Mouse (Mus musculus) liver, postnatal 0 days (tissue): ENCODE data around the gene Timm8a2. TPM values are rescaled to one million over a fixed set of nuclear protein-coding genes. Genes with fewer than 3 reads are reported as not detected.

Source experiments
- ATAC-seq: fragments of 200-750 bp; cut with Nextera tagmentation; 2 replicates; pipeline ENCODE4 v1.8.0; 2017; ENCODE audit warnings: mild to moderate bottlenecking, moderate library complexity
- DNase-seq: peaks from one replicate; pipeline ENCODE4 v3.0.0-alpha.2; 2016
- H3K27ac ChIP-seq: fragments of 300-500 bp; sonication (generic); 2 replicates; pipeline ENCODE4 v1.5.1; 2014; ENCODE audit warnings: antibody characterized with exemption, moderate library complexity, mild to moderate bottlenecking, low read depth
- H3K27me3 ChIP-seq: fragments of 300-500 bp; sonication (generic); 2 replicates; pipeline ENCODE4 v1.6.1; 2014; ENCODE audit warnings: low read length, control low read depth, mixed read lengths; ENCODE audit not compliant: insufficient read depth
- H3K36me3 ChIP-seq: fragments of 300-500 bp; sonication (generic); replicated peaks from 2 replicates; pipeline ENCODE4 v1.6.1; 2014; ENCODE audit warnings: mild to moderate bottlenecking, control low read depth, low read length, moderate library complexity, mixed read lengths; ENCODE audit not compliant: insufficient read depth
- H3K4me1 ChIP-seq: fragments of 300-500 bp; sonication (generic); 2 replicates; pipeline ENCODE4 v1.6.1; 2014; ENCODE audit warnings: antibody characterized with exemption, mild to moderate bottlenecking, control low read depth; ENCODE audit not compliant: insufficient read depth
- H3K4me2 ChIP-seq: fragments of 300-500 bp; sonication (generic); 2 replicates; pipeline ENCODE4 v1.6.1; 2014; ENCODE audit warnings: low read depth, mild to moderate bottlenecking, low read length, moderate library complexity, mixed read lengths
- H3K4me3 ChIP-seq: fragments of 300-500 bp; sonication (generic); 2 replicates; pipeline ENCODE4 v1.5.1; 2014; ENCODE audit warnings: low read depth, low read length
- H3K9ac ChIP-seq: fragments of 300-500 bp; sonication (generic); replicated peaks from 2 replicates; pipeline ENCODE4 v1.6.1; 2014; ENCODE audit warnings: mild to moderate bottlenecking, moderate library complexity
- H3K9me3 ChIP-seq: fragments of 300-500 bp; sonication (generic); 2 replicates; pipeline ENCODE4 v1.6.1; 2016; ENCODE audit warnings: mild to moderate bottlenecking, control low read depth, low read length, mixed read lengths
- CTCF ChIP-seq: sonication (generic); IDR thresholded peaks from 2 replicates; pipeline ENCODE4 v1.5.1; 2016; ENCODE audit warnings: antibody characterized with exemption, low read depth
- EP300 ChIP-seq: IDR thresholded peaks from 2 replicates; pipeline ENCODE4 v1.6.1; 2016; ENCODE audit warnings: antibody characterized with exemption, low read depth, mild to moderate bottlenecking
- WGBS: fragments of 180-500 bp; shearing (Covaris S2); extraction: QIAGEN DNeasy Blood & Tissue Kit; methylation state at CpG from one replicate; pipeline ENCODE4 v1.1.7; 2014; ENCODE audit not compliant: insufficient replicate concordance; 5-methylcytosine and 5-hydroxymethylcytosine counted together
- polyA plus RNA-seq: library from polyadenylated mRNA; unstranded; fragments of >200 nt; fragmentation: Nextera tagmentation; extraction: Ambion mirVana; gene quantifications from 2 replicates; pipeline ENCODE4 v1.2.1, GENCODE M21; 2015

Gene Timm8a2
- not detected in 2 replicates for polyA plus RNA-seq

DNA sequence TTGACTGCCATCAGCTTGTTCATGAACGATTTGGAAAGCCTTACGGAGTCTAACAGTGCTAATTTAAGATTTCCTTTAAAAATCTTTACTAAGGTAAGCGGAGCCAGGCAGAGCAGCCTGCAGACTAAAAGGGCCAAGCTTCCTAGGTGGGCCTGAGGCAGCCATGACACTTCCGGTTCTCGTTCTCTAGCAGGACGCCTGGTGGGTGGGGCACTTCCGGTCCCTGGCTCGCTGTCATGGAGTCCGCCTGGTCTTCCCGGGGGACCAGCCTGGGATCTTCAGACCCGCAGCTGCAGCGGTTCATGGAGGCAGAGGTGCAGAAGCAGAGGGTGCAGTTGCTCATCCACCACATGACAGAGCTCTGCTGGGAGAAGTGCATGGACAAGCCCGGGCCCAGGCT lies at the start of gene Timm8a2:
Timm8a2 (plus strand) TSS at position 224 of the 400 bp plus-strand sequence.
- Histone ChIP-seq H3K27ac (no peak within 1 kb of the TSS), H3K27me3 (no peaks in the 10 kb centered on the region), H3K4me2 (no peak within 1 kb of the TSS), H3K4me3 (no peak within 1 kb of the TSS), H3K9ac (no peak within 1 kb of the TSS), H3K4me1 (peaks cover 6% of the 10 kb centered on the region), H3K36me3 (no peaks in the 10 kb centered on the region), H3K9me3 (peaks cover 5% of the 10 kb centered on the region)
- DNase-seq (no peak), ATAC-seq (no peak)
- 85% methylated on average over 13 of the region's 13 CpGs for WGBS
- TF ChIP-seq CTCF: no peak
- TF ChIP-seq EP300: no peak

DNA sequence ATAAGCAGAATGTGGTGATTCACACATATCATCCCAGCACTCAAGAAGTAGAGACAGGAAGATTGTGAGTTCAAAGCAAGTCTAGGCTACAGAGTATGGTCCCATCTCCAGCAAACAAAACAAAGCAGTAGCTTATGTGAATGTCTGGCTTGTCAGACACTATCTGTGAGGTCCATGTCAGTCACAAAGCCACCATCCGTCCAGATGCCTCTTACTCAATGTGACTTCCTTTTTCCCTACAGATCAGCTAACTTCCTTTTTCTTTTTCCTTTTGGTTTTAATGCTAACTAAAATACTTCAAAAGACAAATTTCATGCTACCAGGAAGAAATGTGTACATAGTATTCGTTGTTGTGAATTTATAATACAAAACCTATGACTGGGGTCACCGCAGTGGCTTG lies 49.0 kb upstream of the Timm8a2 start:
- H3K27me3 ChIP-seq: no peaks in the 10 kb centered on the region
- no peak for DNase-seq
- WGBS: 32% methylated on average over 3 of the region's 3 CpGs
- 0 out of 2 replicates have a peak, but pooled peaks have one; percentile 33 for ATAC-seq
- no peaks in the 10 kb centered on the region for H3K9me3 ChIP-seq
- H3K4me3 ChIP-seq: no peak overlapping the region
- peaks cover 18% of the 10 kb centered on the region for H3K4me1 ChIP-seq
- no peak overlapping the region for H3K27ac ChIP-seq
- no peak overlapping the region for H3K4me2 ChIP-seq
- H3K36me3 ChIP-seq: no peaks in the 10 kb centered on the region; the same call in 1 of the 2 replicates
- no peak for TF ChIP-seq CTCF
- TF ChIP-seq EP300: no peak
- no peak overlapping the region for H3K9ac ChIP-seq

DNA sequence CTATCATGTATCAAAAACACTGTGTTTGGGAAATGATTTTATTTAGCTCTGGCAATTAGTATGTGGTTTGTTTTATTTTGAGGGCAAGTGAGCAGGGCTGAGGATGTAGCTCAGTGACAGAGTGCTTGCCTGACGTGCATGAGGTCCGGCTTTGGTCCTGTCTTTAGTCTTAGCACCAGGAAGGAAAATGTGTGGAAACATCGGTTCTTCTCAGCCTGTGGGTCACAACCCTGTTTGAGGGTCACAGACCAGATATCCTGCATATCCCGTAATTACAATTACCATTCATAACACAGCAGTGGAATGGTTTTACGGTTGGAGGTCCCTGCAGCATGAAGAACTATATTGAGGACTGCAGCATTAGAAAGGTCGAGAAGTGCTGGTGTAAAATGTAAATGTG lies 48.4 kb upstream of the Timm8a2 start:
- H3K4me3 ChIP-seq: no peak overlapping the region
- no peak for TF ChIP-seq CTCF
- TF ChIP-seq EP300: no peak
- no peak overlapping the region for H3K27ac ChIP-seq
- H3K4me2 ChIP-seq: no peak overlapping the region
- no peaks in the 10 kb centered on the region for H3K9me3 ChIP-seq
- DNase-seq: no peak
- H3K9ac ChIP-seq: no peak overlapping the region
- no peaks in the 10 kb centered on the region for H3K27me3 ChIP-seq
- H3K4me1 ChIP-seq: peaks cover 18% of the 10 kb centered on the region
- peak; percentile 26; the same call in 1 of the 2 replicates for ATAC-seq
- WGBS: 61% methylated on average over 6 of the region's 6 CpGs
- H3K36me3 ChIP-seq: no peaks in the 10 kb centered on the region; the same call in 1 of the 2 replicates

DNA sequence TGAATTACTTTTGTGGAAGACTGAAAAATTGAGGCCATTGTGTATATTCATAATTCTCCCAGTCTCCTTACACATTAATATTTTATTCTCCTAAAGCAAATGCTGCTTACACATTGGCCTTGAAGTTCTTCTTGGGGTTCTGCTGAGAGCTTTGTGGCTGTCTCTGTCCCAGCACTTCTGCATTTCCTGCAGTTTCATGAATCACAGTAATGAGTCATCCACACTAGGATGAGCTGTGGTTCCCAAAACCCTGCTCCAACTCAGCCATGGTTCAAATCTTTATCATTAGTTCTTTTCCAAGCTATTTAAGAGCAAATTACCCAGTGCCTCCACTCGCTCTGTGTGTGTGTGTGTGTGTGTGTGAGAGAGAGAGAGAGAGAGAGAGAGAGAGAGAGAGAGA lies 47.2 kb upstream of the Timm8a2 start:
- H3K4me3 ChIP-seq: no peak overlapping the region
- no peak for ATAC-seq
- TF ChIP-seq CTCF: no peak
- TF ChIP-seq EP300: no peak

DNA sequence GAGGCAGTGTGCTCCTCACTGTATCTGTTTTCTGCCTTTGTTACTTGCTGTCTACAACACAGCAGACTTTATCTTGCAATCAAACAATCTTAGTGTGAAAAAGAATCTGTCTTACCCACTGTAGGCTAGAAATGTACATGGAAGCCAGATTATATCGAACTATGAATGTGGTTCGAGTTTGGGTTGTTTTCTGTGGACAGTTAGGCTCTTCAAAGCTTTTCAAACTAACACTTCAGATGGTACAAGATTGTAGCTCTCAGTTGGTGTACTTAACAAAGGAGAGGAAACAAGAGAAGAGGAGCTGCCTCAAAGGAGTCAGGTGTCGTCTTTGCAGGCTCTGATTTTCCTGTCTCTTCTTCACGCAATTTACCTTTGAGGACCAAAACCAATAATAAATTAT lies 46.8 kb upstream of the Timm8a2 start:
- no peak overlapping the region for H3K4me3 ChIP-seq
- H3K27ac ChIP-seq: peak overlapping the region; percentile 57; the same call in 1 of the 2 replicates
- no peak overlapping the region for H3K9ac ChIP-seq
- ATAC-seq: no peak
- TF ChIP-seq EP300: no peak
- TF ChIP-seq CTCF: no peak
- H3K27me3 ChIP-seq: no peaks in the 10 kb centered on the region
- peaks cover 22% of the 10 kb centered on the region for H3K4me1 ChIP-seq
- WGBS: 74% methylated on average over 4 of the region's 4 CpGs
- no peak overlapping the region for H3K4me2 ChIP-seq
- no peaks in the 10 kb centered on the region for H3K9me3 ChIP-seq
- no peaks in the 10 kb centered on the region; the same call in 1 of the 2 replicates for H3K36me3 ChIP-seq
- no peak for DNase-seq

More for the DNA sequence above, 47.2 kb upstream of the Timm8a2 start:
- 74% methylated on average over 1 of the region's 1 CpGs for WGBS
- DNase-seq: no peak
- H3K27ac ChIP-seq: peak overlapping the region; percentile 60
- H3K27me3 ChIP-seq: no peaks in the 10 kb centered on the region
- no peaks in the 10 kb centered on the region for H3K9me3 ChIP-seq
- peaks cover 19% of the 10 kb centered on the region for H3K4me1 ChIP-seq
- no peak overlapping the region for H3K4me2 ChIP-seq
- no peak overlapping the region for H3K9ac ChIP-seq
- no peaks in the 10 kb centered on the region; the same call in 1 of the 2 replicates for H3K36me3 ChIP-seq

DNA sequence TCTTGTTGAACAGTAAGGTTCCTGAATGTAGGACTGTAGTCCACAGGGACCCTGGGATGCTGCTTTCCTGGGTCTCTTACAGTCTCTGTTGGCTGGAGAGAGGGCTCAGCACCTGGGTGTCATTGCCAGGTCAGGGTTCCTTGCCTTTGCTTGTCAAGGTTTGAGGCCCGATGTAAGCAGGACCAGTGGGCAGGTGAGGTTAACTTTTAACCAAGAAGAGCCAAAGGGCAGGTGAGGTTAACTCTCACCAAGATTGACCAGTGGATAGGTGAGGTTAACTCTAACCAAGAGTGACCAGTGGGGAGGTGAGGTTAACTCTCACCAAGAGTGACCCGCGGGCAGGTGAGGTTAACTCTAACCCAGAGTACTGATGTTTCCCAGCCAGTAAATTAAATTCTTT lies 45.1 kb upstream of the Timm8a2 start:
- Histone ChIP-seq H3K36me3 (peaks cover 3% of the 10 kb centered on the region), H3K9ac (no peak overlapping the region), H3K4me1 (peaks cover 20% of the 10 kb centered on the region), H3K27ac (no peak overlapping the region), H3K4me3 (no peak overlapping the region), H3K9me3 (no peaks in the 10 kb centered on the region), H3K27me3 (no peaks in the 10 kb centered on the region), H3K4me2 (no peak overlapping the region)
- DNase-seq (no peak), ATAC-seq (no peak)
- TF ChIP-seq EP300 (no peak), CTCF (no peak)
- 72% methylated on average over 3 of the region's 3 CpGs for WGBS
